Mouse (Mus musculus): ENCODE results near the gene Prickle1. TPM values are rescaled to one million over a fixed set of nuclear protein-coding genes. Genes with fewer than 3 reads are reported as not detected.
A peak's percentile ranks its signal among the peaks of the same experiment; 100 is the strongest.

The Prickle1 gene
- polyA plus RNA-seq, 1 experiment from 2014 or later, result 61.5 TPM

DNA sequence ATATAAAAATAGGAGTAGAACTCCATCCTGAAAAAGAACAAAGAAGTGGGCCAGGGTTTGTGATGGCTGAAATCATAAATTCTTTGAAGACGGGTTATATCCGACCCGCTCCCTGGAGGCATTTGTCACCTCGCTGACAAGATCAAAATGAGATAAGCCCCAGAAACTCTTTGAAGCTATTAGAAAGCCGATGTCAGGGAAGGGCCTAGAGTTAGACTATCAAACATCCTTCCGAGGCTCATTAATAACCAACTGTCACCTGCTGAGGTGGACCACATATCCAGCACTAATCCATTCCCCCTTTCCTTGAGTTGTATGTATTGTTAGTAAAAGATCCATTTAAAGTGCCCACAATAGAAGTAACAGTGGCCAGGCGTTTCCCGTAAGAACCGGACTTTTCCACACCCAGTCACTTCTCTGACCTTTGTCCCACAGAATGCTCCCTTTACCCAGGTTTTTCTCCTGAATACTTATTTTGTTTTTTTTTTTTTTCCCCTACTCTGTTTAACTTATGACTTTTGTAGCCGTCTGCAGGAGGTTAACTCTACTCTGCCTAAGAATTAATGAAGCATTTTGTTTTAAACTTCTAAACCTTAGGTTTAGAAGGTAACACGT lies 24.7 kb downstream of the Prickle1 start:
- no peaks in the 10 kb centered on the region for H3K9me3 ChIP-seq
- no peak overlapping the region for H3K4me3 ChIP-seq (replicated peaks)
- H3K4me2 ChIP-seq, result no peak overlapping the region
- H3K9ac ChIP-seq (replicated peaks), result no peak overlapping the region
- 57% methylated on average over 11 of the region's 11 CpGs for WGBS
- peaks cover 15% of the 10 kb centered on the region; the same call in 1 of the 2 replicates for H3K36me3 ChIP-seq
- H3K27ac ChIP-seq, result 0 out of 2 replicates have a peak overlapping the region, but pooled peaks have one; percentile 35
- peaks cover 46% of the 10 kb centered on the region for H3K4me1 ChIP-seq (replicated peaks)
- ATAC-seq (ENCODE audit: insufficient number of reproducible peaks, insufficient read depth, low FRiP score, low TSS enrichment, low read depth), result no peak
- H3K27me3 ChIP-seq, result no peaks in the 10 kb centered on the region

DNA sequence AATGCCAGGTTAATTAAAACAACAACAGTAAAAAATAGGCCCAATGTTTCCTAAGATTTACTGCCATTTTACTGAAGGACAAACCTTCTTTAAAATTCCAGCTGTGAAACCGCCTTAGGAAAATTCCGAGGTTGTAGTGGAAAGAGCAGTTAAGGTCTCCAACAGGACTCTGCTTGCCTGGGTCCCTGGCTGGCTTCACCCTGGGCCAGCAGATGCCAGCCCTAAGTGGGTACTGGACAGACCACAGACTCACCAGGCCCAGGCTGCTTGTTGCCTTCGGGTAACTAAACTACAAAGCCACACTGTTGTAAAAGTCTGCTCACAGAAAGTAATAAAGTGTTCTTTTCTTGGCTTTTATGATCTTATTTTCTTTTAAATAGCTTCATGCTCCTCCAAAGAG lies 26.8 kb downstream of the Prickle1 start:
- ATAC-seq (ENCODE audit: insufficient number of reproducible peaks, insufficient read depth, low FRiP score, low TSS enrichment, low read depth), result no peak; the same call in 1 of the 2 replicates
- no peak overlapping the region for H3K9ac ChIP-seq (replicated peaks)
- no peak overlapping the region for H3K4me3 ChIP-seq (replicated peaks)
- H3K27me3 ChIP-seq, result no peaks in the 10 kb centered on the region
- peaks cover 9% of the 10 kb centered on the region; the same call in 1 of the 2 replicates for H3K36me3 ChIP-seq
- H3K4me1 ChIP-seq (replicated peaks), result peaks cover 57% of the 10 kb centered on the region
- WGBS, result 7% methylated on average over 3 of the region's 3 CpGs
- no peaks in the 10 kb centered on the region for H3K9me3 ChIP-seq
- H3K4me2 ChIP-seq, result no peak overlapping the region
- peak overlapping the region; percentile 77 for H3K27ac ChIP-seq

DNA sequence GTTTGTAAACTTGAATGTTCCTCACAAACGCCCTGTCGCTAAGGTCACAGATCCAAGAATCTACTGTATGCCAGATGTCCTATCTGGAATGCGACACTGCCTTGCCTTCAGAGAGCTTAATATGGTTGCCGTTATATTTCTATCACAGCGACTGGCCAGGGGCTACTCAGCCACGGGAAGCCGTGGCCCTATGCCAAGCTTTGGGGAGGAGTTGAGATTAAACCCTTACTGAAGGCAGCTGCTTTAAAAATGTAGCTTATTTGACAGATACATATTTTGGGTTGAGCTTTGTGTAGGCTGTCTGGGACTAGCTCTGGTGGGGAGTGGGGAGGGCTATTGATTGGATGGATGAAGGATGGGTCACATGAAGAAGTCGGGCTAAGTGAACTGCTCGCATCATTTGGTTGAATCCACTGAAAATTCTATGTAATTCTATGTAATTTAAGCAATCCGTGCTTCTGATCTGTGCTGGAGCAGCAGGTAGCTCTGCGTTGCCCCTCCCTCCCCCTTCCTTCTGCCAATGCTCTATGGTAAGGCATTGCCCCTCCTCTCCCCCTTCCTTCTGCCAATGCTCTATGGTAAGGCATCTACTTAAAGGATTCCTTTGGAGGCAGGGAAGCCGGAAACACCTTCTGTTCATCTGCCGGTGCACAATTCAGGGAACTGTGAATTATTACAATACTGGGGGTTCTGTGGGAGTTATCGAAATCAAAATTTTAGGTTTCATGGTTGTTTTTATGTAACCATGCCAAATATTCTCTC lies 28.0 kb downstream of the Prickle1 start:
- Histone ChIP-seq H3K9ac (replicated peaks) (no peak overlapping the region), H3K4me1 (replicated peaks) (peaks cover 58% of the 10 kb centered on the region), H3K4me3 (replicated peaks) (no peak overlapping the region), H3K27ac (peak overlapping the region; percentile 73), H3K36me3 (peaks cover 4% of the 10 kb centered on the region; the same call in 1 of the 2 replicates), H3K4me2 (peak overlapping the region; percentile 33), H3K27me3 (no peaks in the 10 kb centered on the region), H3K9me3 (no peaks in the 10 kb centered on the region)
- 46% methylated on average over 14 of the region's 14 CpGs for WGBS
- no peak for ATAC-seq (ENCODE audit: insufficient number of reproducible peaks, insufficient read depth, low FRiP score, low TSS enrichment, low read depth)

DNA sequence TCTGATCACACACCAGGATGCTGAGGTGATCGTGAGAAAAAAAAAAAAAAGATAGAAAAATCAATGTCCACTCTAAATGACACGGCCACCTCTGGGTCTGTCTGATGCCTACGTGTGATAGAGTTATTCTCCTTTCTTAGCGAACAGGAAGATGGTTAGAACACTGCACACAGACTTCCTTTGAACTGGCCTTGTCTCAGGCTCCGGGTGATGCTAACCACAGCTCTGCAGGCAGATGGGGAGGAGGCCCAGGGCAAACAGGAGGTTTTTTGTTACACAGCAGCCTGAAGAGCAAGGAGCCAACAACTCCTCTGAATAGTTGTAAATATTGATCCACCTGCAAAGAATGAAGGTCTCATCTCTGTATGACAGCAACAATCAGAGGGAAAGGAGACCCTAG lies 32.2 kb downstream of the Prickle1 start:
- no peak overlapping the region for H3K27ac ChIP-seq
- ATAC-seq (ENCODE audit: insufficient number of reproducible peaks, insufficient read depth, low FRiP score, low TSS enrichment, low read depth), result no peak
- peaks cover 6% of the 10 kb centered on the region for H3K36me3 ChIP-seq
- no peaks in the 10 kb centered on the region for H3K9me3 ChIP-seq
- no peak overlapping the region for H3K4me2 ChIP-seq
- H3K27me3 ChIP-seq, result no peaks in the 10 kb centered on the region
- H3K4me1 ChIP-seq (replicated peaks), result peaks cover 42% of the 10 kb centered on the region
- H3K9ac ChIP-seq (replicated peaks), result no peak overlapping the region
- WGBS, result 58% methylated on average over 5 of the region's 5 CpGs
- H3K4me3 ChIP-seq (replicated peaks), result no peak overlapping the region

DNA sequence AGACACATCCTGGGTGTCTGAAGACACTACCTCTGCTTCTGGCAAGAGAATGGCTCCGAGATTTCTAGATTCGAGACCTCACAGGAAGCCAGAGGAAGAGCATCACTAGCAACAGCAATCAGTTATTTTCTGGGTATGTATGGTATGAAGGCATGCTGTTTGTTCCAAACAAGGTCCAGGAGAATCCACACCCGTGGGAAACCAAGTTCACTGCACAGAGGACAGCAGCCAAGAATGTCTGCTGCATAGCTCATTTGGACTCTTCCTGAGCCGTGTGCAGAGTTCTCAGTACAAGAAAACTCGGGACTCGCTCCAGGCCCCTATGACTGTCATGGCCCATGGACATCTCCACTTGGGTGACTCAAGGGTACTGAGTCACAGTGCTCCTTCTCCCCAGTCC lies 34.2 kb downstream of the Prickle1 start:
- Histone ChIP-seq H3K9me3 (no peaks in the 10 kb centered on the region), H3K27ac (no peak overlapping the region), H3K4me1 (replicated peaks) (peaks cover 22% of the 10 kb centered on the region), H3K27me3 (no peaks in the 10 kb centered on the region), H3K36me3 (peaks cover 14% of the 10 kb centered on the region), H3K4me2 (no peak overlapping the region), H3K9ac (replicated peaks) (no peak overlapping the region), H3K4me3 (replicated peaks) (no peak overlapping the region)
- 84% methylated on average over 6 of the region's 6 CpGs for WGBS
- no peak for ATAC-seq (ENCODE audit: insufficient number of reproducible peaks, insufficient read depth, low FRiP score, low TSS enrichment, low read depth)

DNA sequence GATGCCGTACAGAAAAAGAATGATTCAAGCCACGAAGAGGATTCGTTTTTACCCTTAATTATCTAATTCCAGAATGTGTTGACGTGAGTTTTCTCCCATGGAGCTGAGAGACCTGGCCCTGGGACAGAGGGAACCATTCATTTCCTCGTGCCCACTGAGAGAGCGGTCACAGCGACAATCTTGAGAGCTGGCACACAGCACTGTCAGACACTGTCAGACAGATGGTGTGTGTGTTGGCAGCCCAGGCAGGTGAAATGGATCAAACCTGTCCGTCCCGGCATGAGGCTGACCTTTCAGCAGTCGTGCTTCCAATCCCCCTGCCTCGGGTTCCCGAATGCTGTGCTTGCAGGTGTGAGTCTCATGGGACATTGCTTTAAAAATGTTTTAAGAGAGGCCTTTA lies 37.3 kb downstream of the Prickle1 start:
- H3K4me3 ChIP-seq (replicated peaks), result no peak overlapping the region
- H3K4me1 ChIP-seq (replicated peaks), result peaks cover 20% of the 10 kb centered on the region
- H3K27ac ChIP-seq, result no peak overlapping the region
- no peak overlapping the region for H3K4me2 ChIP-seq
- H3K27me3 ChIP-seq, result no peaks in the 10 kb centered on the region
- WGBS, result 93% methylated on average over 12 of the region's 12 CpGs
- H3K9ac ChIP-seq (replicated peaks), result no peak overlapping the region
- ATAC-seq (ENCODE audit: insufficient number of reproducible peaks, insufficient read depth, low FRiP score, low TSS enrichment, low read depth), result no peak
- H3K9me3 ChIP-seq, result no peaks in the 10 kb centered on the region
- peaks cover 14% of the 10 kb centered on the region for H3K36me3 ChIP-seq

DNA sequence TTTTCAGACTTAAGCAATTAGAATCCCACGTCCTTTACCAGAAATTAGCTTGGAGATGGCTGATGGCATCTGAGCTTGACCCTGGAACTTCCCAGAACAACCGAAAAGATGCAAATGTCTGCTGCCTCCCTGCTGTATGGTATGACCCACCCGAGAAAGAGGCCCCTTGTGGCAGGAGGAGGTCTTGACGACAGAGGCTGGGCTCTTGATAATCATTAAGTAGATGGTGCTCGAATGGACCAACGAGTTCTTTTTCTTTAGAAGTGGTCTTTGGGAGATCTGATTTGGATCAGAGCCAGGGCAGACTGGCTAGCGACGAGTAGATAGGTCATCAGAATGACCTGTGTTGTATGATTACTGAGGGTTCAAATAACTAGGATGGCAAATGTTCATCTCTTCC lies 40.0 kb downstream of the Prickle1 start:
- Histone ChIP-seq H3K36me3 (peaks cover 14% of the 10 kb centered on the region), H3K4me1 (replicated peaks) (peaks cover 37% of the 10 kb centered on the region), H3K27me3 (no peaks in the 10 kb centered on the region), H3K9me3 (no peaks in the 10 kb centered on the region), H3K9ac (replicated peaks) (no peak overlapping the region), H3K4me2 (no peak overlapping the region), H3K4me3 (replicated peaks) (no peak overlapping the region), H3K27ac (0 out of 2 replicates have a peak overlapping the region, but pooled peaks have one; percentile 29)
- no peak for ATAC-seq (ENCODE audit: insufficient number of reproducible peaks, insufficient read depth, low FRiP score, low TSS enrichment, low read depth)
- 65% methylated on average over 8 of the region's 8 CpGs for whole genome bisulfite sequencing

DNA sequence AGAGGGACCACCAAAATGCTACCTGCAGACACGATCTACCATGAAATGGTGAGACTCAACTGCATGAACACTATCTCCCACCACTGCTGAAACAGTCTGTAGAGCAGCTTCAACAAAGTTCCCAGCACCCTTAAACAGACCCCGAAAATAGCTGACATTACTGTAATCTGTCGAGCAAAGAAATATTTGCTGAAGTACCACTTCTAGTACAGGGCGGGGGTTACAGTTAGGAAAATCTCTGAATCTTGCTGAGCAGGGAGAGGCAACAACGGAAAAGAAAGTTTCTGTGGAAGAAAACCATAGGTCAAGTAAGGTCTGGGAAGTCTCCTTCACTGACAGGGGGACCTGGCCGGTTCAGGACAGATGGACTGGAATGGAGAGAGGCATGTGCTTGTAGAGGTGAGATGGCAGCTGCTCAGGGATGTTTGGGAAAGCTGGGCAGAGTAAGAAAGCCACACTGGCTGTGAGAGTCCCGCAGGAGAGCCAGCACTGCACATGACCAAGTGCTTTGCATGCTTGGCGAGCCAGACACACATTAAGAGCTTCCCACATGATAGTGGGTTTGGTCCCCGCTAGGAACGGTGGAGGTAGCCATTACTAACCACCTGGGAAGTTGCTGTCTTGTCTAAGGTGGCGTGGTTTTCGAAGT lies 41.4 kb downstream of the Prickle1 start:
- no peak overlapping the region for H3K4me2 ChIP-seq

DNA sequence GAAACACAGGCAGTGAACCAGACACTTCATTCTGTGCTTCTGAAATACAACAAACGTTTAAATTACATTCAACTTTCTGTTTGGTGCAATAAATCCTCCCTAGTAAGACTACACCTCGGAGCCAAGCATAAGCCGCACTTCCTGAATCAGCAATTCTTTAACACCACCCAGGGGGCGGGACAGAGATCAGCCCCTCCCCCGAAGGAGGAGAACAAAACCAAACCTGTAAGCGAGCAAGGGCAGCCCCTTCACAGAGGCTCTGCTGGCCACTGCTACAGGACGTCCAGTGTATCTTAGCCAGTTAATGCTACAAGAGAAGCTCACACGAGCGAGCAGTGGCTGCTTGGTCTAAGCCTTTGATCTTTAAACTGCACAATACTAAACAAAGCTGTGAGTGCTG lies 43.5 kb downstream of the Prickle1 start:
- H3K36me3 ChIP-seq, result 0 out of 2 replicates have a peak, but pooled peaks cover 3% of the 10 kb centered on the region
- peak; percentile 46; the same call in 1 of the 2 replicates for ATAC-seq (ENCODE audit: insufficient number of reproducible peaks, insufficient read depth, low FRiP score, low TSS enrichment, low read depth)
- no peaks in the 10 kb centered on the region for H3K9me3 ChIP-seq
- peak overlapping the region; percentile 30 for H3K4me2 ChIP-seq
- WGBS, result 3% methylated on average over 9 of the region's 9 CpGs
- H3K27ac ChIP-seq, result peak overlapping the region; percentile 69
- no peaks in the 10 kb centered on the region for H3K27me3 ChIP-seq
- H3K4me3 ChIP-seq (replicated peaks), result no peak overlapping the region
- no peak overlapping the region for H3K9ac ChIP-seq (replicated peaks)
- H3K4me1 ChIP-seq (replicated peaks), result peaks cover 47% of the 10 kb centered on the region

More for the DNA sequence above, 41.4 kb downstream of the Prickle1 start:
- no peak for ATAC-seq (ENCODE audit: insufficient number of reproducible peaks, insufficient read depth, low FRiP score, low TSS enrichment, low read depth)
- Histone ChIP-seq H3K27ac (peak overlapping the region; percentile 60; the same call in 1 of the 2 replicates), H3K27me3 (no peaks in the 10 kb centered on the region), H3K9ac (replicated peaks) (no peak overlapping the region), H3K4me1 (replicated peaks) (peaks cover 41% of the 10 kb centered on the region), H3K4me3 (replicated peaks) (no peak overlapping the region), H3K9me3 (no peaks in the 10 kb centered on the region), H3K36me3 (peaks cover 14% of the 10 kb centered on the region)
- WGBS, result 80% methylated on average over 12 of the region's 12 CpGs

DNA sequence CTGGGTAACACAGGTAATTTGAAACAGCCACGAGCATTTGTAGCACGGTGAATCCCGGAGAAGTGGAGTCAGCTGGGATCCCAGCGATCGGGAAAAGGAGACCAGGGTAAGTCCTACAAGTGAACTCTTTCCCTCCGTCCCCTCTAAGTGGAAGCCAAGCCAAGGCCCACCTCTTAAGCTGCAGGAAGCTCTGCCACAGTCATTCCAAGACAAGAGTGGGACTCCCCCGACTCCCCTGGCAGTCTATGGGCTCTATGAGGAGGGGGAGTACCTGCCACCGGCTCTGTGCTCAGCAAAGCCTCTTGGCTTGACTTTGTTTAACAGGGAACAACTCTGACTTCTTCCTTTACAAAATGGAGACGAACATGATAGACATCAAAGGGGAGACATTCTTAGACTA lies 47.4 kb downstream of the Prickle1 start:
- Histone ChIP-seq H3K4me3 (replicated peaks) (no peak overlapping the region), H3K4me2 (no peak overlapping the region), H3K27me3 (no peaks in the 10 kb centered on the region), H3K4me1 (replicated peaks) (peaks cover 44% of the 10 kb centered on the region), H3K36me3 (0 out of 2 replicates have a peak, but pooled peaks cover 3% of the 10 kb centered on the region), H3K9me3 (no peaks in the 10 kb centered on the region), H3K27ac (no peak overlapping the region), H3K9ac (replicated peaks) (no peak overlapping the region)
- WGBS, result 64% methylated on average over 9 of the region's 9 CpGs
- ATAC-seq (ENCODE audit: insufficient number of reproducible peaks, insufficient read depth, low FRiP score, low TSS enrichment, low read depth), result no peak

DNA sequence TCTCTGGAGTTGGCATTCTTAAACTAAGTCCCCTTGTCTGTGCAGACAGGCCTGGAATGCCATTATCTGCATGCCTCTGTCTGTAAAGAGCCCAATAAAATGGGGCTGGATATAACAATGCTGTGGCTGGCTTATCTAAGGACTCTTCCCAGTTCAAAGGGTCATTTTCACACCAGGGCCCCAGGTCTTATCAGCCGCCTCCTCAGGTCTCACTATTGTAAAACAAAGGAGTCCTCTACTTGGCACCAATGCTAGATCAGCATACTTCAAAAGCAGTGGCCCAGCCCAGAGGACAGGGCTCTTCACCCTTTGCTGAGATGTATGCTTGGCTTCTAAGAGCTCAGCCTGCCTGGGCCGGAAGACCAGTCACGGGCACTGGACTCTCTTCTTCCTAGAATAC lies 56.3 kb downstream of the Prickle1 start:
- no peak for ATAC-seq (ENCODE audit: insufficient number of reproducible peaks, insufficient read depth, low FRiP score, low TSS enrichment, low read depth)
- Histone ChIP-seq H3K4me2 (no peak overlapping the region), H3K9me3 (no peaks in the 10 kb centered on the region), H3K4me1 (replicated peaks) (peaks cover 36% of the 10 kb centered on the region), H3K36me3 (peaks cover 15% of the 10 kb centered on the region; the same call in 1 of the 2 replicates), H3K4me3 (replicated peaks) (no peak overlapping the region), H3K27ac (no peak overlapping the region; the same call in 1 of the 2 replicates), H3K27me3 (no peaks in the 10 kb centered on the region), H3K9ac (replicated peaks) (no peak overlapping the region)
- 60% methylated on average over 3 of the region's 3 CpGs for WGBS

Measured in limb, embryonic 12.5 days (tissue).